Mouse (Mus musculus) heart, embryonic 10.5 days (tissue): Measurements from ENCODE around the gene Trim41. TPM values are rescaled to one million over a fixed set of nuclear protein-coding genes. Genes with fewer than 3 reads are reported as not detected.

Experiments
- DNase-seq: peaks from one replicate; pipeline ENCODE4 v3.0.0-alpha.2; 2017; ENCODE audit warnings: low spot score
- H3K27ac ChIP-seq: fragments of 300-500 bp; sonication (generic); 2 replicates; pipeline ENCODE4 v1.5.1; 2016; ENCODE audit warnings: mild to moderate bottlenecking
- H3K27me3 ChIP-seq: fragments of 300-500 bp; sonication (generic); 2 replicates; pipeline ENCODE4 v1.6.1; 2016; ENCODE audit warnings: mild to moderate bottlenecking; ENCODE audit not compliant: poor library complexity, insufficient read depth, severe bottlenecking
- H3K36me3 ChIP-seq: fragments of 300-500 bp; sonication (generic); 2 replicates; pipeline ENCODE4 v1.6.1; 2016; ENCODE audit warnings: mild to moderate bottlenecking, moderate library complexity
- H3K4me1 ChIP-seq: fragments of 300-500 bp; sonication (generic); 2 replicates; pipeline ENCODE4 v1.6.1; 2016; ENCODE audit warnings: mild to moderate bottlenecking
- H3K4me3 ChIP-seq: fragments of 300-500 bp; sonication (generic); 2 replicates; pipeline ENCODE4 v1.5.1; 2016; ENCODE audit warnings: mild to moderate bottlenecking, moderate library complexity
- H3K9me3 ChIP-seq: fragments of 300-500 bp; sonication (generic); 2 replicates; pipeline ENCODE4 v1.6.1; 2016; ENCODE audit warnings: mild to moderate bottlenecking, moderate library complexity
- WGBS: fragments of 180-500 bp; shearing (Covaris S2); methylation state at CpG from one replicate; pipeline ENCODE4 v1.1.7; 2016; 5-methylcytosine and 5-hydroxymethylcytosine counted together
- polyA plus RNA-seq: library from polyadenylated mRNA; unstranded; fragments of >200 nt; fragmentation: Nextera tagmentation; extraction: Ambion mirVana; gene quantifications from 2 replicates; pipeline ENCODE4 v1.2.1, GENCODE M21; 2016

Gene Trim41
- polyA plus RNA-seq, 1 experiment from 2014 or later: 4.7 TPM

GRCm38 (mm10) chr11:48819614-48820307, 2.6 kb upstream of the Trim41 start:
- peaks cover 10% of the 10 kb centered on the region; the same call in 1 of the 2 replicates for H3K36me3 ChIP-seq
- no peak for DNase-seq
- 63% methylated on average over 7 of the region's 7 CpGs for WGBS
- H3K27me3 ChIP-seq: peaks cover 7% of the 10 kb centered on the region
- no peaks in the 10 kb centered on the region for H3K9me3 ChIP-seq
- peaks cover 15% of the 10 kb centered on the region for H3K4me1 ChIP-seq
- no peak overlapping the region for H3K4me3 ChIP-seq
- H3K27ac ChIP-seq: no peak overlapping the region

GRCm38 (mm10) chr11:48818346-48818745, 1.2 kb upstream of the Trim41 start:
- peak; percentile 91 for DNase-seq
- H3K4me1 ChIP-seq: peaks cover 15% of the 10 kb centered on the region
- under 1% methylated on average over 16 of the region's 16 CpGs for WGBS

GRCm38 (mm10) chr11:48817794-48818193, 641 bp upstream of the Trim41 start:
- no peaks in the 10 kb centered on the region for H3K27me3 ChIP-seq
- H3K4me3 ChIP-seq: peak overlapping the region; percentile 95
- no peak for DNase-seq
- H3K9me3 ChIP-seq: no peaks in the 10 kb centered on the region
- H3K4me1 ChIP-seq: peaks cover 15% of the 10 kb centered on the region
- H3K36me3 ChIP-seq: peaks cover 20% of the 10 kb centered on the region; the same call in 1 of the 2 replicates
- 9% methylated on average over 9 of the region's 9 CpGs for WGBS
- H3K27ac ChIP-seq: peak overlapping the region; percentile 97

More at GRCm38 (mm10) chr11:48818346-48818745, 1.2 kb upstream of the Trim41 start:
- H3K36me3 ChIP-seq: peaks cover 15% of the 10 kb centered on the region; the same call in 1 of the 2 replicates
- H3K27ac ChIP-seq: peak overlapping the region; percentile 97; the same call in 1 of the 2 replicates
- H3K9me3 ChIP-seq: no peaks in the 10 kb centered on the region
- H3K27me3 ChIP-seq: no peaks in the 10 kb centered on the region
- peak overlapping the region; percentile 95 for H3K4me3 ChIP-seq

- Histone ChIP-seq H3K27me3 (no peaks in the 10 kb centered on the region), H3K4me3 (peak overlapping the region; percentile 95), H3K36me3 (peaks cover 34% of the 10 kb centered on the region), H3K27ac (peak overlapping the region; percentile 97), H3K4me1 (peaks cover 15% of the 10 kb centered on the region), H3K9me3 (no peaks in the 10 kb centered on the region)
- 5% methylated on average over 23 of the region's 23 CpGs for WGBS
- peak; percentile 86 for DNase-seq
Measured at GRCm38 (mm10) chr11:48816281-48816781, 822 bp downstream of the Trim41 start.

- H3K4me3 ChIP-seq: peak overlapping the region; percentile 95
- peaks cover 39% of the 10 kb centered on the region for H3K36me3 ChIP-seq
- H3K4me1 ChIP-seq: peaks cover 15% of the 10 kb centered on the region
- WGBS: 79% methylated on average over 16 of the region's 16 CpGs
- peak overlapping the region; percentile 97; the same call in 1 of the 2 replicates for H3K27ac ChIP-seq
- no peaks in the 10 kb centered on the region for H3K9me3 ChIP-seq
- no peak for DNase-seq
- H3K27me3 ChIP-seq: no peaks in the 10 kb centered on the region
Measured at GRCm38 (mm10) chr11:48815851-48816250, 1.3 kb downstream of the Trim41 start.

- H3K27me3 ChIP-seq: no peaks in the 10 kb centered on the region
- H3K9me3 ChIP-seq: no peaks in the 10 kb centered on the region
- DNase-seq: no peak
- peaks cover 15% of the 10 kb centered on the region for H3K4me1 ChIP-seq
- H3K27ac ChIP-seq: no peak overlapping the region
- no peak overlapping the region for H3K4me3 ChIP-seq
- peaks cover 58% of the 10 kb centered on the region for H3K36me3 ChIP-seq
Measured at GRCm38 (mm10) chr11:48813782-48814181, 3.4 kb downstream of the Trim41 start.

GRCm38 (mm10) chr11:48810142-48810541, 7.0 kb downstream of the Trim41 start:
- WGBS: 86% methylated on average over 2 of the region's 2 CpGs
- H3K36me3 ChIP-seq: peaks cover 87% of the 10 kb centered on the region

GRCm38 (mm10) chr11:48809434-48809830, 7.7 kb downstream of the Trim41 start:
- Histone ChIP-seq H3K9me3 (no peaks in the 10 kb centered on the region), H3K36me3 (peaks cover 88% of the 10 kb centered on the region), H3K27ac (no peak overlapping the region), H3K27me3 (no peaks in the 10 kb centered on the region), H3K4me3 (no peak overlapping the region), H3K4me1 (peaks cover 6% of the 10 kb centered on the region; the same call in 1 of the 2 replicates)
- WGBS: 54% methylated on average over 4 of the region's 4 CpGs
- no peak for DNase-seq

More at GRCm38 (mm10) chr11:48810142-48810541, 7.0 kb downstream of the Trim41 start:
- peaks cover 8% of the 10 kb centered on the region; the same call in 1 of the 2 replicates for H3K4me1 ChIP-seq
- no peaks in the 10 kb centered on the region for H3K9me3 ChIP-seq
- no peaks in the 10 kb centered on the region for H3K27me3 ChIP-seq
- no peak overlapping the region for H3K4me3 ChIP-seq
- H3K27ac ChIP-seq: no peak overlapping the region
- no peak for DNase-seq

GRCm38 (mm10) chr11:48808737-48809433, 8.3 kb downstream of the Trim41 start:
- 76% methylated on average over 16 of the region's 16 CpGs for WGBS
- DNase-seq: no peak
- H3K27ac ChIP-seq: no peak overlapping the region

GRCm38 (mm10) chr11:48808304-48808646, 8.9 kb downstream of the Trim41 start:
- Histone ChIP-seq H3K4me3 (no peak overlapping the region), H3K9me3 (no peaks in the 10 kb centered on the region), H3K27ac (no peak overlapping the region), H3K27me3 (no peaks in the 10 kb centered on the region), H3K36me3 (peaks cover 96% of the 10 kb centered on the region), H3K4me1 (peaks cover 6% of the 10 kb centered on the region; the same call in 1 of the 2 replicates)
- no peak for DNase-seq

More at GRCm38 (mm10) chr11:48808737-48809433, 8.3 kb downstream of the Trim41 start:
- no peak overlapping the region for H3K4me3 ChIP-seq
- H3K9me3 ChIP-seq: no peaks in the 10 kb centered on the region
- H3K36me3 ChIP-seq: peaks cover 92% of the 10 kb centered on the region
- H3K27me3 ChIP-seq: no peaks in the 10 kb centered on the region
- H3K4me1 ChIP-seq: peaks cover 6% of the 10 kb centered on the region; the same call in 1 of the 2 replicates

- WGBS: 71% methylated on average over 14 of the region's 14 CpGs
- no peaks in the 10 kb centered on the region for H3K27me3 ChIP-seq
- H3K27ac ChIP-seq: no peak overlapping the region
- H3K9me3 ChIP-seq: no peaks in the 10 kb centered on the region
- peaks cover 6% of the 10 kb centered on the region; the same call in 1 of the 2 replicates for H3K4me1 ChIP-seq
- no peak for DNase-seq
- H3K36me3 ChIP-seq: peaks cover 97% of the 10 kb centered on the region
- no peak overlapping the region for H3K4me3 ChIP-seq
Measured at GRCm38 (mm10) chr11:48807563-48808303, 9.4 kb downstream of the Trim41 start.

GRCm38 (mm10) chr11:48806856-48807562, 10.1 kb downstream of the Trim41 start:
- H3K27ac ChIP-seq: no peak overlapping the region
- peaks cover 98% of the 10 kb centered on the region for H3K36me3 ChIP-seq
- no peaks in the 10 kb centered on the region for H3K9me3 ChIP-seq
- no peak overlapping the region for H3K4me3 ChIP-seq
- no peaks in the 10 kb centered on the region for H3K27me3 ChIP-seq
- H3K4me1 ChIP-seq: peaks cover 11% of the 10 kb centered on the region
- 61% methylated on average over 21 of the region's 21 CpGs for WGBS
- no peak for DNase-seq
